Mouse (Mus musculus) thymus, postnatal 10 days (tissue): ENCODE data around the gene Vps37c.

Source experiments
- DNase-seq, 2 experiments: peaks; one replicate each; pipeline ENCODE4 v3.0.0; 2021; ENCODE audit warnings: low spot score in 2 of 2

The Vps37c gene

DNA sequence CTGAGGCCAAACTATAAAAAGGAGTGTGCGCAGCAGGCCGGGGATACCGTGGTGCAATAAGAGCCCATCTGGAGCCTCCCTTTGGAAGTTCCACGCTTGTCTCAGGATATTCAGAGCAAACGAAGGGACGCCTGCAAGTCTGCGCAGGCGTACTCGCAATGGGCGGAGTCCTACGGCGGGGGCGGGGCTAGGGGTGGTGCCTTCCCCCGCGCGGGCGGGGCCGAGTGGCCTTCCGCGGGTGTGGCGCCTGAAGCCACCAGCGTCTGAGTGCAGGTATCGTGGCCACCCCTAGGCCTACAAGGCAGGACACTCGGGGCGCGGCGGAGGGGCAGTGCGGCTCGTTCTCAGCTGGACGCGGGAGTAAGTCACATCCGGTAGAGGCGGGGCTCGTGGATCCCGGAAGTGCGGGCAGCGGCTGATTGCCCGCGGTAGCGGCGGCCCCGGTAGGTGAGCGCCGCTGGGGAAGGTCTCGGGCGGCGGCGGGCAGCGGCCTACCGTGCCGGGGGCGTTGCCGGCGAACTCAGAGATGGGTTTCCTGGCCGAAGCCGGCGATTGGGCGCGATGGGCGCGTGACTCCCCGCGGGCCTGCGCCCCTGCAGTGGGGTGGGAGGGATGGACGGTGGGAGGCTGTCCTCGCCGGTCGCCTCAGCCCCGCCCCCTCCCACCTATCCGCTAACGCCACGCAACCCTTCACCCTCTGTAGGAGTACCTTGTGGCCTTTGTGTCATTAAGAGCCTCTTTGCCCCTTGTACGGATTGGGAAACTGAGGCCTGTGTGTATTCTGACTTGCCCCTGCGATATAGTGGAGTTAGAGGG, at the start of gene Vps37c:
Gene Vps37c, plus strand, starts transcription at position 199 of the 816 bp plus-strand sequence.
- DNase-seq: peak; percentile 84 to 94

DNA sequence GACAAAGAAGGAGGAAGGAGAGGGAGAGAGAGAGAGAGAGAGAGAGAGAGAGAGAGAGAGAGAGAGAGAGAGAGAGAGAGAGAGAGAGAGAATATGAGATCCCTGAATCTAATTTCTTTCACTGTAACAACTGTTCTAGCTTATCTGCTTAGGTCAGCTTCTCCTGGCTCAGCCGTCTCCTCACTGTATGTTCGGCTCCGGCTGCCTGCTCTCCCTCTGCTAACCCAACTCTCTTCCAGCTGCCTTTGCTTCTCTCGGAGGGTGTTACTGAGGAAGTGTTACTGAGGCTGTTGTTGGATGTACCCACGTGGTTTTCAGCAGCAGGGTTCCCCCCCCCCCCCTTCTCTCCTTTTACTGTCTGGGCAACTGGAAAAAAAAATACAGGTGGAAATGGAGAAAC, 48.5 kb upstream of the Vps37c start:
- DNase-seq: no peak

DNA sequence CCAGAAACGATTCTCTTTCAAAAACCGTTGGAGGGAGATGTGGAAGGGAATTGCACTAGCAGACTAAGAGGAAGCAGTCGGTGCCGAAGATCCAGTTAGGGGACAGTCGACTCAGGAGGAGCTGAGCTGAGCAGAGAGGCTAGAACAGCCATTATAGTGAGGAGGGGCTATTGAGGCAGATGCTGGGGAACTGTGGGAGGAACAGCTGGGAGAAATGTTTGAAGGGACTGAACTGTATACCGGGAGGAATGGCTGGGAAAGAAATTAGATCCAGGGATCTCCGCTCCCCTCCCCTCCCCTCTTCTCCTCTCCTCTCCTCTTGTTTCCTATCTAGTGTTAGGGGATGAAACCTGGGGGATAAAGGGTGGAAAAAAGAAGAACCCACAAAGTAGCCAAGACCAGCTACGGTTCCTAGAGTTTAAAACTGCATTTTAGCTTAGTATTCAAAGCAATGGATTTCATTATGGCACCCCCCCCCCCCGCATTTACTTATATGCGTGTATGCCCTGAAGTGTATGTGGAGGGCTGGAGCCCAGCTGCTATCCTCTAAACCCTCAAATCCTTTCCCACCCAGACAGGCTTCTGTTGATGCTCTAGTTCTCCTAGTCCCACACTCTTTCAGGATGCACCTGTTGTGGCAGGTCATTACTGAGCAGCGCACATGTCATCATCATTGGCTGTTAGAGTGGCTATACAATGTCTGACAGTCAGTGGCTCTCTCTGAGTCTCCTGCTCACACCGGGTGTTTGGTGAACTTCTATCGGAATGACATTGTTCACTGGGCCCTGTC, 47.8 kb upstream of the Vps37c start:
- no peak for DNase-seq

DNA sequence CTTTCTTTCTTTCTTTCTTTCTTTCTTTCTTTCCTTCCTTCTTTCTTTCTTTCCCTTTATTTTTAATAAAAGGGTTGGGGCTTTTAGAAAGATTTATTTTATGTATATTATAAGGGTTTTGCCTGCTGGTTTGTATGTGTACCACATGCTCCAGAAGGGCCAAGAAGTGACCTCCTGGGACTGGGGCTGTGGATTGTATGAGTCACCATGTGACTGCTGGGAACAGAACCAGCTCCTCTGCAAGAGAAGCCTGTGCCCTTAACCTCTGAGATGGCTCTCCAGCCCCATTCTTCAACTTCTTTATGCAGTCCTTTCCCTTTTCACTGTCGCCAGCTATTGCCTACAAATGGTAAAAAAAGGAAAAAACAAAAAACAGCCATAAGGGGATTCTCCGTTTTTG, 42.9 kb upstream of the Vps37c start:
- no peak for DNase-seq

DNA sequence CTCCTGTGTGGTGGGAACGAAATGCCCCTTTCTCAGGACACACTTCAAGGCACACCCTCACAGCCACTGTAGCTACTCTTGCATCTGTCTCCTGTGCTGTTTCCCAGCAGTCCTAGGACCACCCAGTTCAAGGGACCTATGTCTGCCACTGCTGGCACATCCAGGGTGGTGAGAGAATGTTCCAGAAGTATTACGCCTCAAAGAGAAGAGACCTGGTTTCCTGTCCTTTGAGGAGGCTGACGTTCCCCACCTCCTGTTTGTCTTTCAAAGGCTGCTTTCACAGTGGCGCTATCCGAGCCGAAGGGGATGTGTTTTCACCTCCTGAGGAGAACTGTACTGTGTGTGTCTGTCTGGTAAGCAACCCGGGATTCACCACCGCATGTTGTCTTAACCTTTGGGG, 40.4 kb upstream of the Vps37c start:
- DNase-seq: peak; percentile 26 to 37

DNA sequence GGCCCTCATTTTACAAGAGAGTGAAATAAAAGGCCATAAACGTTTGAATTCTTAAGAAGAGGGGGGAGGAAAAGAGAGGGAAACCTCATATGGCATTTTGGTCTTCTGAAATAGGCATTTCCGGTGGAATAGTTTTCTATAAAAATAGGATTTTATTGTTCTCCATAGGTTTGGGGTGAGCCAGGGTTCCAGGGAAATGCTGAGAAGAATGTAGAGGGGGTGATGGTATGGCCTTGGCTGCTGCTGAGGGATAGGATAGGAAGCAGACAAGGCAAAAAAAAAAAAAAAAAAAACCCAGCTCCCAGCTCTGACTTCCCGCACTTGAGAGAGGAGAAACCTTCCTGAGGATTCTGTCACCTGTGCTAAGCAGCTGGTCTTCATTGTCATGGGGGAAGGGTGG, 32.5 kb upstream of the Vps37c start:
- no peak for DNase-seq

DNA sequence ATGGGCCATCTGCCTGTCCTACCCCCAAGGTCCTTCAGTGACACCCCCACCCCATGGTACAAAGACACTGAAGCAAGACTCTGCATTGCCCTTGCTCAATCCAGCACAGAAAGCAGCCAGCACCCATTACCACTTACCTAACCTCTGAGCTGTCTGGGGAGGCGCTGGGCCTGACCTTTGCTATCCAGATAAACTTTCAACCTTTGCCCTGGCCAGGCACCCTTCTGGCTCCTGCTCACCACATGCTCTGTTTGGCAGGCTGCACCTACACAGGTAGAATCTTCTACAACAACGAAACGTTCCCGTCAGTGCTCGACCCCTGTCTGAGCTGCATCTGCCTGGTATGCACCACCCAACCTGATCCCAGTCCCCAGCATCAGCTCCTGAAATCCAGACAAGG, 30.8 kb upstream of the Vps37c start:
- DNase-seq: no peak

DNA sequence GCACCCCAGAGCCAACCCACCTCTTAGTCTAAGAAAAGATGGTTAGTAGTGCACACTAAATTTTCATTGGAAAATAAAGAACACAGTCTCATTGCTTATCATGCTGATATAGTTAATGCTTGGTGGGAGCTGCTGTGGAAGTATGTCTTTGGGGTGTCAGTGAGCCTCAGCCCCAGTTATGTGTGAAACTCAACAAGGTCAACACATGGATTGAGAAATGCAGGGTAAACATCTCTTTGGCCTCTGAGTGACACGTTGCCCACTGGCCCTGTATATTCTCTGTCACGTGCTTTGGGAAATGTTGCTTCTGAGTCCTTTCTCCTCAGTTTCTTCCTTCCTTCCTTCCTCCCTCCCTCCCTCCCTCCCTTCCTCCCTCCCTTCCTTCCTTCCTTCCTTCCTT, 30.1 kb upstream of the Vps37c start:
- DNase-seq: no peak

DNA sequence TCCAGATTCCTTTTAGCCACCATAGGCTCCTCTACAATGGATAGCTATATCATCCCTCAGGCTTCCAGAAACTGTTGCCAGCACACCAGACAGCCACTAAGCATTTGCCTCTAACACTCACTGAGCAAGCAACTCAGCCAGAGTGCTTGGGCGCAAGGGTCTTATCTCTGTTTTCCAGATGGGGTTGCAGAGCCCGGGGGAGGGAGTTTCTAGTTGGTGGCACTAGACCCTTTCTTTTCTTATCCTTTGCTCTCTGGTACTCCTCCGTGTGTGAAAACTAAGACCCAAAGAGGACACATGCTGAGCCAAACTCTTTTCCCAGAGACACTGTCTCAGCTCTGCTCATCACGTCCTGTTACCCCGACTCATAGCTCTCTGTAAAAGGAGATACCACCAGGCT, 27.2 kb upstream of the Vps37c start:
- DNase-seq: no peak

DNA sequence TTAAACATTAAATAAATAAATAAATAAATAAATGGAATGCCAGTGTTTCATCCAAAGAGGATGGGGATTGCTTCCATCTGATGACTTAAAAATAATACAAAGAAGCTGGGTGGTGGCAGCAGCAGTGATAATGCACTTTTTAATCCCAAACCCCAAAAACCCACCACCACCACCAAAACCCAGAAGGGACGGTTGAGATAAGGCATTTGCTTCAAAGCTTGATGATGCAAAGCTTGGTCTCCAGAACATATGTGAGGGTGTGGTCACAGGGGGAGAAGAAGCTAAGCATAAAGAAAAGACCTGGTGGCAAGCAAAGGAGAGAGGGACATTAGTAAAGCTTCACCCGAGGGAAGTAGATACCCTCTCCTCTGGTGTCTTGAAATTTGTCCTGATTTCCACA, 26.6 kb upstream of the Vps37c start:
- no peak for DNase-seq

DNA sequence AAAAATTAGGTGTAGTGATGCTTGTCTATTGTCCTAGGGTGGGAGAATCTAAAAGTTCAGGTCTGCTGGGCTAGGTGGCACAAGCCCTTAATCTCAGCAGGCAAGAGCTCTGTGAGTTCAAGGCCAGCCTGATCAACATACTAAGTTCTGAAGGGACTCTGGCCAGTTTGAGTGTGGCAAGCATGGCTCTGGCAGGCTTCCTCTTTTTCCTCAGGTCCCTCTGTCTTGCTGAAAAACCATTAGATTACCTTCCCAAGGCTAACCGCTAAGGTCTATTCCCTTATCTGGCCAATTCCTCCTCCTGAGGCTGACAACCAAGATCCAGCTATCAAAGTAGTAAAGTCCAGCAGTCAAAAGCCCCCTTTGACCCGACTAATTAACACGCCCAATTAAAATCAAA, 25.9 kb upstream of the Vps37c start:
- DNase-seq: no peak

DNA sequence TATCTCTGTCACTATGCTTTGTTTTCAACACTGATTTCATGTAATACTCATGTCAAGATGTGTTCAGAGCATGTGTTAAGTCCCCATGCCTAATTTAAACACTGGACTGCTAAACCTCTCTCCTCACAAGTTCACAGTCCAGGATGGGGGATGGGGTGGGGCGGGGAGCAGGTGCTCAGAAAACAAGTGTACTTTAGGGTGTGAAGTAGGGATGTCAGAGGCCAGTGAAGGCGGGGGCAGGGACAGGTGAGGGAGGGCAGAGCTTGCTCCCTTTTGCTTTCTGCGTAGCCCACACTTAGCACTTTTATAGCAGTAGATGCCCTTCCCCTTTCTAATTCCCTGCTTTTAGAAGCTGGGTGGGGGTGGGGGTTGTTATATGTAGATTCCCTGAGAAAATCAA, 23.4 kb upstream of the Vps37c start:
- DNase-seq: no peak

DNA sequence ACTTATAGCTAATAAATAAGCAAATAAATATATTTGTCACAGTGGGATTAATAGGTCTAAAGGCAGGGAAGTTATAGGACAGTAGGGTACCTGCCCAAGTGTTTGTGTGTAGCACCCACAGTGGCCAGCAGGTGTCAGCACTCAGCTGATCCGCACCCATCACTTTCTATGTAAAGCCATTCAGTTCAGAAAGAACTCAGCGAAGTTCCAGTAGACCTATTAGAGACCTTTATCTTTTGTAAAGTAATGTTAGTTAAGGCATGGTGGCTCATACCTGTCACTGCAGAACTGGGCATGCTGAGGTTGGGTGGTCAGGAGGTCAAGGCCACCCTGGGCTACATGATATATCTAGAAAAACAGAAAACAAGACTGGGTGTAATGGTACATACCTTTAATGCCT, 23.0 kb upstream of the Vps37c start:
- DNase-seq: peak in 1 of 2 experiments; percentile 69

DNA sequence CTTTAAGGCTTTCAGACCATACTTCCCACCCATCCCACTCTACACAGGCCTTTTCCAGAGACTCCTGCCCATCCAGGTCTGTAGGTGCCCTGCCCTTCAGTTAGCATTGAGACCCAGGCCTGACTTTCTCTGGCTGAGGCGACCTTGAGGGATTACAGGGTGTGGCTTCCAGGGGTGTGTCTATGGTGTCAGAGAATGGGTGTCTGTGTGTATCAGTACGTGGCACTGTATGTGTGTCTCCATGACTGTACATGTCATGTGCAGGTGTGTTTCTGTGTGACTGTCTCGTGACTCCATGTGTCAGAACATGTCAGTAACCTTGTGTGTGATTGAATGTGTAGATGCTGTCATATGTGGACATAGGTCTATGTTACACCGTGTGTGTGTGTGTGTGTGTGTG, 17.2 kb upstream of the Vps37c start:
- DNase-seq: no peak

DNA sequence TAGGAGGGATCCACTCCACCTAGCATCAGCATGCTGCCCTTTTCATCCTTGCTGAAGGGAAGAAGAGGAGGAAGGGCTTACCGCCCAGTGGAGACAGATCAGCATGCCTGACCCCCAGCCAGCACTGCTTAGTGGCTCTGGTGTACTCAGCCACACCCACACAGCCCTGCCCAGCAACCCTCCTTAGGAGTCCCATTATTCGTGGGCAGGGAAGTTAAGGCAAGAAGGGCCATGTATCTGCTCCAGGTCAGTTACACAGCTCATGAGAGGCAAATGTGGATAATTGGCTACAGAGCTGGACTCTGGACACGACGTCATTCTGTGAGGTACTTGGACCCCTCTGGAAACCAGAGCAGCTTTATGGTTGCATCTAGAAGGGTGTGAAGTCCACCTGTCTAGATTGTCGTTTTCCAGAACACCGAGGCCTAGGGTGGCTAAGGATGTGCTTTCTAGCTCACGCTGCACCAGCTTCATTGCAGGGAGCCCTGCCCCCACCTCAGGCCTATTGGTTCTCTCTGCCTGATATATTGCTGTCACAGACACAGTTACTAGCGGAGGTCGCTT, 16.6 kb upstream of the Vps37c start:
- no peak for DNase-seq

DNA sequence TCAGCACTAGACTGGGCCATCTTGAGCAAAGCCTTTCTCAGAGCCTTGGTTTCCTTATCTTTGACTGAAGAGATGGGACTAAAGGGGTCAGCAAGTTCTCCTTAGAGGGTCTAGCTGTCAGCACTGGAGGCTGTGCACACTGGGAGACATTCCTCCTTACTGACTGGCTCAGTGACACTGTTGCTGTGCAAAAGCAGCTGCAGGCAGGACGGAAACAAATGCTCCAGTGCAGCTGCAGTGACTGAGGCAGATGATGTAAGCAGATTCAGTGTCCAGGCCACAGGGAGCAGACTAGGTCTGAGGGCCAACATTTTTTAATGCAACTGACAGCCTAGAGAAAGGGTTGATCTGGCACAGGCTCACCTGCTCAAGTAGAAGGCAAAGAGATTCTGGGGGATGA, 15.3 kb upstream of the Vps37c start:
- DNase-seq: no peak

DNA sequence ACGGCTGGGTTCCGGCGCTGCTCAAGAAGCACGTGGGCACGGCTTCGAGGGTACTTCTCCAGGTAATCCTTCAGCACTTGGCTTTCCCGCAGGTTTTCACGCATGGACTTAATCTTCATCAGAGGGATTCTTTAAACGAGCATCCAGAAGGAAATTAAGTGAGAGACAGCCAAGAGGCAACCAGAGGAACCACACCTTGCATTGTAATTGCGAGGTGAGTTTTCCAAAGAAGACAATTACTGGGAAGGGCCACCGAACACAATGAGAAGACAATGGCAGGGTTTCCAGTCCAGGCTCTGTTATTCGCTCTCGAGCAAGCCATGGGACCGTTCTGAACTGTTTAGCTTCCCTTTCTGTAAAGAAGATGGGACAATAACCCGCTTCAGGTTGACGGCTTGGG, 11.9 kb upstream of the Vps37c start:
- DNase-seq: no peak

DNA sequence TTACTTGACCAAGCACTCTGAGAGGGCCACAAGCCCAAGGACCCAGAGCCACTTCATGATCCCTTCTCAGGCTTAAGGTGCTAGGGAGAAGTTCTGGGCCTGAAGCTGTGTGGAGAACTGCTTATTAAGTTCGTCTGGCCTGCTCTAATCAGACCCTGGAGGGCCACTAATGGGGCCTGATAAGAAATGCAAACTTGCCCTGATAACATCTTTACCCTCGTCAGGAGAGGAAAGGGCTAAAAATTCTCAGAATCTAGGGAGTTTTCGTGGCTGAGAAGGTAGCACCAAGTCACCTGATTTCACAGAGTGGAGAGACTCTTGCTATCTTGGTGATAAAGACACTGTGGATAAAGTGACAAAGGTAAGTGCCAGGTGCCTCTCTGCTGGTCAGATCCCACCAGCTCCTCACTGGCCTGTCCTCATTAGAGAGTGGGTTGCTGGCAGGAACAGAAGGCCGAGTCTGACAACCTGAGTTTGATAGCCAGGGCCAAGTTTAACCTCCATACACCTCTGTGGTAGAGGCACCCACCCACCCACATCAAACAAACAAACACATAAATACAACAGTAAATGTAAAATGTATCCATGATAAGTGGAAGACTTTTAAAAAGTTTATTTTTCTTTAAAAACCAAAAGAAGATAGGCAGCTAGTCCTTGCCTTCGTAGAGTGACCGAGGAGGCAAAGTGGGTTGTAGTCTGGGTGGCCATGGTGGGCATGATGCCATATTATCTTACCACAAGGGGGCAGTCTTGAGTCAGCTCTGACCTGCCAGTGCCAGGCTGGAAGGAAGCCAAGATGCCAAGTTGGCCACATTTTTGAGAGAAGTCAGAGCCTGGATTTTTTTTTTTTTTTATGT, 10.4 kb upstream of the Vps37c start, which contains the start of gene Pga5:
Gene Pga5, minus strand, starts transcription at position 157 of the 857 bp plus-strand sequence.
- peak; percentile 35 to 86 for DNase-seq

DNA sequence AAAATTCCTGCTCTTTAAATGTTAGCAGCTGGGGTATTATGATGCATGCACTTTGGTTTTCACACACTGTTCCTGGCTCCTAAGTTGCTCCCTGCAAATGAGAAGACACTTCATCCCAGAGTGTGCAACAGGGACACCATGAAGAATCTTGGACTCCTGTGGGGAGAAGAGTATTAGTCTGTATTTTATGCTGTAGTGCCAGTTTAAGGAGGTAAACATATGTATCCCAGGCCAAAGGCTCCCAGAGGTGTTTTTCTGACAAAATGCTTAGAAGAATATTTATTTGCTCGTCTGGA, 9.8 kb upstream of the Vps37c start:
- no peak for DNase-seq

DNA sequence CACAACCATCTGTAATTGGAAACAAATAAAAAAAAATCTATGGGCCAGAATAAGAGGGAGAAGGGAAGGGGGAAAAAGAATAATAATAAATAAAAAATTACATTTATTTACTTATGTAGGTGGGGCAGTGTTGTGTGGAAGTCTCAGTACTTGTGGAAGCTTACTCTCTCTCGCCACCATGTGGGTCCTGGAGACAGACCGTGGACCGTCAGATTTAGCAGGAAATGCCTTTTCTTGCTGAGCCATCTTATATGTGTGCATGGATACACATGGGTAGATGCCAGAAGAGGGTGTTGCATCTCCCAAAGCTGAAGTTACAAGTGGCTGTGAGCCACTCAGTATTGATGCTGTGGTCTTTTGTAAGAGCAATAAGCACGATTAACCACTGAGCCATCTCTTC, 7.0 kb upstream of the Vps37c start:
- no peak for DNase-seq

DNA sequence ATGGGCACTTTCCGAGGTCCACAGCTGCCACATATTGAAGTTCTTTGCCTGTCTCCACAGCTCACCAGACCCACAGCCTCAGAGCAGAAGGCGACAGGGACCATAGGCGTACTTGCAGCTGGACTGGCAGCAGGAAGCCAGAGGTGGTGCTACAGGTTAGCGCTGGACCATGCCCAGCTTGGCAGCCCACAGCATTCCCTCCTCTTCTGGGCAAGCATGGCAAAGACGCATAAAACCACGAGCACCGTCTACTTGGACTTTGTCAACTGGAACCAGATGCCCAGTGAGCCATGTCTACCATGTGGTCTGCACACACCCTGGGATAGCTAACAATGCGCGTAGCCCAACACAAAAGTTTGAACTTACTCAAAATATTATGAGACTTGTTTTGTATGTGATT, 3.5 kb upstream of the Vps37c start:
- no peak for DNase-seq

DNA sequence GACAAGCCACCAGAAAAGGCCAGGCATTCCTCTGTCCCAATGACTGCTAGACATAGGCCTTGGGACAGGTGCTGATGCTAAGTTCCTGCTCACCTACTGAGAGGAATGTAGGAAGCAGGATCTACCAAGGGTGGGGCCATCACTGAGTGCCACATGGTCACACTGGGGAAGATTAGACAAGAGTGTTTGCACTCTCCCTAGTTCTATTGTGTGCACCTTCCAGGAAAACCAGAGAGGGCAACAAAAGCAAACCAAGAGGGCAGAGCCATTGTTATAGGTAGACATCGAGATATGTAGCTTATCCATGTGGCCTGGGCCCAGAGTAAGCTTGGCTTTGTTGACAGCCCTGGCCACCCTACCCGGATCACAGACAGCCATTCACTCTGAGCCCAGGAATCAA, 2.8 kb upstream of the Vps37c start:
- no peak for DNase-seq
